In genomic region chr7:37343691-37344233, GRCm38 (mm10) we compare ENCODE assay signal across 8 mouse cellular contexts.
DNase-seq lines count a peak whose midpoint lies in the region; ATAC-seq lines count a peak whose summit lies in the region.

No protein-coding gene starts in this region.

- H3K4me2 ChIP-seq in forebrain, embryonic 12.5 days, result peak overlapping the region; percentile 60
- peak overlapping the region; percentile 74 for H3K4me2 ChIP-seq in limb, embryonic 12.5 days
- peak overlapping the region; percentile 72 for H3K4me2 ChIP-seq in neural tube, embryonic 15.5 days

- H3K27ac ChIP-seq in forebrain, embryonic 12.5 days, result peak overlapping the region; percentile 36; the same call in 1 of the 2 replicates
- no peak overlapping the region for H3K27ac ChIP-seq in limb, embryonic 12.5 days
- H3K27ac ChIP-seq in neural tube, embryonic 15.5 days (replicated peaks), result peak overlapping the region; percentile 74

- ATAC-seq in forebrain, embryonic 12.5 days (ENCODE audit: low FRiP score), result peak; percentile 40
- ATAC-seq in limb, embryonic 12.5 days (ENCODE audit: insufficient number of reproducible peaks, insufficient read depth, low FRiP score, low TSS enrichment, low read depth), result no peak
- ATAC-seq in neural tube, embryonic 15.5 days (ENCODE audit: low FRiP score), result 0 out of 2 replicates have a peak, but pooled peaks have one; percentile 25

- H3K9ac ChIP-seq in forebrain, embryonic 12.5 days, result peak overlapping the region; percentile 44
- H3K9ac ChIP-seq in limb, embryonic 12.5 days (replicated peaks), result peak overlapping the region; percentile 28; the same call in 1 of the 2 replicates
- 0 out of 2 replicates have a peak overlapping the region, but pooled peaks have one; percentile 10 for H3K9ac ChIP-seq in neural tube, embryonic 15.5 days (replicated peaks)

- peak; percentile 15 to 31 for DNase-seq in lung, adult 18-20 months
- DNase-seq in lung, postnatal 14 days, result no peak
- DNase-seq in layer of hippocampus, adult 11-12 months (ENCODE audit: low spot score), result no peak
- no peak for DNase-seq in adrenal gland, adult 2 months
- DNase-seq in ovary, adult 18-20 months (ENCODE audit: low spot score), result no peak

- no peaks in the 10 kb centered on the region for H3K36me3 ChIP-seq in forebrain, embryonic 12.5 days (replicated peaks)
- H3K36me3 ChIP-seq in limb, embryonic 12.5 days, result no peaks in the 10 kb centered on the region
- no peaks in the 10 kb centered on the region for H3K36me3 ChIP-seq in neural tube, embryonic 15.5 days

- peaks cover 27% of the 10 kb centered on the region for H3K4me1 ChIP-seq in forebrain, embryonic 12.5 days
- peaks cover 27% of the 10 kb centered on the region for H3K4me1 ChIP-seq in limb, embryonic 12.5 days (replicated peaks)
- H3K4me1 ChIP-seq in neural tube, embryonic 15.5 days, result peaks cover 46% of the 10 kb centered on the region

- H3K9me3 ChIP-seq in forebrain, embryonic 12.5 days, result no peaks in the 10 kb centered on the region
- H3K9me3 ChIP-seq in limb, embryonic 12.5 days, result no peaks in the 10 kb centered on the region
- H3K9me3 ChIP-seq in neural tube, embryonic 15.5 days (replicated peaks), result no peaks in the 10 kb centered on the region

- peak overlapping the region; percentile 4; the same call in 1 of the 2 replicates for H3K4me3 ChIP-seq in forebrain, embryonic 12.5 days (replicated peaks)
- H3K4me3 ChIP-seq in limb, embryonic 12.5 days (replicated peaks), result peak overlapping the region; percentile 36
- H3K4me3 ChIP-seq in neural tube, embryonic 15.5 days (replicated peaks), result peak overlapping the region; percentile 39

- 23% methylated on average over 18 of the region's 18 CpGs for WGBS in forebrain, embryonic 12.5 days
- 37% methylated on average over 18 of the region's 18 CpGs for WGBS in limb, embryonic 12.5 days
- WGBS in neural tube, embryonic 15.5 days, result 24% methylated on average over 18 of the region's 18 CpGs

- H3K27me3 ChIP-seq in forebrain, embryonic 12.5 days, result peaks cover 10% of the 10 kb centered on the region
- H3K27me3 ChIP-seq in limb, embryonic 12.5 days, result peaks cover 40% of the 10 kb centered on the region
- no peaks in the 10 kb centered on the region for H3K27me3 ChIP-seq in neural tube, embryonic 15.5 days (replicated peaks)

Comparison
In these comparisons a context has a peak if more than half of its experiments do, and no peak if none do; other contexts are left out.
1. DNase-seq: peak in lung, adult 18-20 months (2 of 2); none in lung, postnatal 14 days (single experiment), layer of hippocampus, adult 11-12 months (single experiment), adrenal gland, adult 2 months (single experiment) and ovary, adult 18-20 months (single experiment).
2. Peak in every context shown above with its lines, with median percentiles within 50 percentile points of each other: H3K4me2 ChIP-seq, H3K4me3 ChIP-seq and H3K9ac ChIP-seq.